Mouse (Mus musculus) liver, embryonic 14.5 days (tissue): ENCODE measurements around the gene BC107364. TPM values are rescaled to one million over a fixed set of nuclear protein-coding genes. Genes with fewer than 3 reads are reported as not detected.
"Not testable (repeated sequence)": the region's sequence is repeated elsewhere in the genome, so short reads cannot be mapped to it uniquely, and the experiment has no call there.

Experiments
- ATAC-seq: fragments of 200-750 bp; cut with Nextera tagmentation; 2 replicates; pipeline ENCODE4 v1.8.0; 2017; ENCODE audit warnings: moderate number of reproducible peaks, mild to moderate bottlenecking, moderate library complexity; ENCODE audit not compliant: insufficient read depth
- DNase-seq, 3 experiments: peaks; one replicate each; pipeline ENCODE4 v3.0.0-alpha.2; 2012 to 2013; ENCODE audit warnings: low read depth in 3 of 3, low spot score in 3 of 3
- H3K27ac ChIP-seq: fragments of 300-500 bp; sonication (generic); 2 replicates; pipeline ENCODE4 v1.5.1; 2014; ENCODE audit warnings: moderate library complexity, mild to moderate bottlenecking, control low read depth, inconsistent platforms
- H3K27me3 ChIP-seq: fragments of 300-500 bp; sonication (generic); 2 replicates; pipeline ENCODE4 v1.6.1; 2014; ENCODE audit warnings: mild to moderate bottlenecking, low read length, moderate library complexity; ENCODE audit not compliant: control insufficient read depth, insufficient read depth
- H3K36me3 ChIP-seq: fragments of 300-500 bp; sonication (generic); replicated peaks from 2 replicates; pipeline ENCODE4 v1.6.1; 2014; ENCODE audit warnings: low read depth; ENCODE audit not compliant: control insufficient read depth, insufficient read depth
- H3K4me1 ChIP-seq, 2 experiments: fragments of 200-500 bp in 1 of 2; fragments of 300-500 bp in 1 of 2; sonication (generic) in 1 of 2; replicated peaks; 2 replicates each; pipeline ENCODE4 v1.6.1; 2012 to 2014; ENCODE audit warnings: antibody characterized with exemption in 1 of 2, inconsistent platforms in 1 of 2, low read length in 1 of 2; ENCODE audit not compliant: control insufficient read depth in 2 of 2, insufficient read depth in 2 of 2
- H3K4me2 ChIP-seq: fragments of 300-500 bp; sonication (generic); 2 replicates; pipeline ENCODE4 v1.6.1; 2014; ENCODE audit warnings: low read depth, mild to moderate bottlenecking, control low read depth, moderate library complexity
- H3K4me3 ChIP-seq, 2 experiments: fragments of 200-500 bp in 1 of 2; fragments of 300-500 bp in 1 of 2; sonication (generic) in 1 of 2; 2 replicates each; pipeline ENCODE4 v1.5.1; 2012 to 2014; ENCODE audit warnings: low read depth in 2 of 2, low read length in 2 of 2, mild to moderate bottlenecking in 2 of 2, control low read depth in 1 of 2, inconsistent platforms in 1 of 2, moderate library complexity in 1 of 2; ENCODE audit not compliant: insufficient read depth in 1 of 2
- H3K9ac ChIP-seq: fragments of 300-500 bp; sonication (generic); replicated peaks from 2 replicates; pipeline ENCODE4 v1.6.1; 2014; ENCODE audit warnings: mild to moderate bottlenecking, control low read depth, moderate library complexity
- H3K9me3 ChIP-seq: fragments of 300-500 bp; sonication (generic); 2 replicates; pipeline ENCODE4 v1.6.1; 2016; ENCODE audit warnings: low read length, mixed read lengths; ENCODE audit not compliant: control insufficient read depth
- CTCF ChIP-seq: IDR thresholded peaks from 2 replicates; pipeline ENCODE4 v1.5.1; 2016; ENCODE audit warnings: antibody characterized with exemption, low read depth, control low read depth
- EP300 ChIP-seq: IDR thresholded peaks from 2 replicates; pipeline ENCODE4 v1.6.1; 2016; ENCODE audit warnings: antibody characterized with exemption, low read depth
- WGBS: fragments of 180-500 bp; shearing (Covaris S2); extraction: QIAGEN DNeasy Blood & Tissue Kit; methylation state at CpG from one replicate; pipeline ENCODE4 v1.1.7; 2014; ENCODE audit not compliant: insufficient replicate concordance; 5-methylcytosine and 5-hydroxymethylcytosine counted together
- polyA plus RNA-seq, 2 experiments: library from polyadenylated mRNA; depleted of rRNA in 1 of 2; stranded (reverse) in 1 of 2; unstranded in 1 of 2; fragments of >200 nt; fragmentation: Nextera tagmentation in 1 of 2; extraction: Ambion mirVana in 1 of 2; gene quantifications; 2 replicates each; pipeline versions ENCODE4 v1.2.1 to v1.2.3; 2012 to 2014

The BC107364 gene
- polyA plus RNA-seq, 2 experiments: not detected

DNA sequence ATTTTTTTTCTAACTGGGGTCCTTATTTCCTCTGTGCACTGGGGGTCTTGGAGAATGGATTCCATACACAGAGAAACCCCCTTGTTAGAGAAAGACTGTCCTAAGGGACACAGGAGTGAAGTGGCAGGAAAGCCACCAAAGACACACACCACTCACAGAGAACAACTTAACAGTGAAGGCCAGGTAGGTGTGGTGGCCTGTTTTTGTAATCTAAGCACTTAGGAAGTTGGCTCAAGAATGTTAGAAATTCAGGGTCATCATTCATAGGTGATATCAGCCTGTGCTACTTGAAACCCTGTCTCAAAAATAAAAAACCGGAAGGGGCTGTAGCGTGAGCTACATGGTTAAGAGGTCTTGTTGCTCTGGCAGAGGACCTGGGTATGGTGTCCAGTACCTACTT is 31.8 kb upstream of the BC107364 start:
- no peak for TF ChIP-seq EP300
- no peak for TF ChIP-seq CTCF
- no peak overlapping the region for H3K27ac ChIP-seq
- H3K36me3 ChIP-seq: no peaks in the 10 kb centered on the region
- H3K4me3 ChIP-seq: no peak overlapping the region
- no peaks in the 10 kb centered on the region for H3K27me3 ChIP-seq
- peaks cover 11 to 13% of the 10 kb centered on the region in 2 experiments for H3K4me1 ChIP-seq
- ATAC-seq: no peak
- WGBS: 84% methylated on average over 2 of the region's 2 CpGs
- no peak overlapping the region for H3K9ac ChIP-seq
- H3K4me2 ChIP-seq: no peak overlapping the region
- no peaks in the 10 kb centered on the region for H3K9me3 ChIP-seq
- DNase-seq: no peak

DNA sequence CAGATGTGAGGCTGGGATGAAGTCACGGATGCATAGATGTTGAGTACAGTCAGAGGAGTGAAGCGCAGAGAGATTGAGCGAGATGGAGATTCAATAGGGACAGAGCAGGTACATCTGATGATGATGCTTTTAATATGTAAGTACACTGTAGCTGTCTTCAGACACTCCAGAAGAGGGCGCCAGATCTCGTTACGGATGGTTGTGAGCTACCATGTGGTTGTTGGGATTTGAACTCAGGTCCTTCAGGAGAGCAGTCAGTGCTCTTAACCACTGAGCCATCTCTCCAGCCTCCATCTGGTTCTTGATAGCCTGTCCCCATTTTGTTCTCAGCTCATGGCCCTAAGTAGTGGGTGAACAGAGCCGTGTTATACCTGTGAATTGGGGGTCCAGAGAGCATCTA is 30.9 kb upstream of the BC107364 start:
- not testable (repeated sequence) for H3K27ac ChIP-seq, H3K9ac ChIP-seq, H3K4me2 ChIP-seq, DNase-seq, H3K9me3 ChIP-seq, H3K27me3 ChIP-seq, ATAC-seq, H3K36me3 ChIP-seq, H3K4me3 ChIP-seq
- H3K4me1 ChIP-seq: peaks cover 11 to 13% of the 10 kb centered on the region in 2 experiments
- WGBS: 39% methylated on average over 7 of the region's 7 CpGs
- peak; percentile 70 for TF ChIP-seq CTCF

DNA sequence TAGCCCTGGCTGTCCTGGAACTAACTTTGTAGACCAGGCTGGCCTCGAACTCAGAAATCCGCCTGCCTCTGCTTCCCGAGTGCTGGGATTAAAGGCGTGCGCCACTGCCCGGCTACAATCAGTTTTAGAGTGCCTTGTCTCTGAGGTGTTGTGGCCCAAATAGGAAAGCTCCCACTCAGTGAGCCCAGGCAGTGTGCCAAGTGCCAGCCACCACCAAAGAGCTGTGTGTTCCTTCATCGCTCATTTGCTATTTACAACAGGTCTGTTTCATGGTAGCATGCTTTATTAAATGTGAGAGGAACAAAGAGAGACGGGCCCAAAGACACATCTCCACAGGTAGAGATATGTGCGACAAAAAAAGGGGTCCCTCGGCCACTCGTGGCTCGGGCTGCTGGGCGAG is 30.3 kb upstream of the BC107364 start:
- H3K4me2 ChIP-seq: no peak overlapping the region
- no peak for TF ChIP-seq CTCF
- TF ChIP-seq EP300: no peak
- WGBS: 76% methylated on average over 13 of the region's 13 CpGs
- no peak for DNase-seq
- H3K36me3 ChIP-seq: no peaks in the 10 kb centered on the region
- peaks cover 9 to 13% of the 10 kb centered on the region in 2 experiments for H3K4me1 ChIP-seq
- no peak overlapping the region for H3K27ac ChIP-seq
- no peak overlapping the region for H3K4me3 ChIP-seq
- H3K9me3 ChIP-seq: no peaks in the 10 kb centered on the region
- no peak for ATAC-seq
- no peak overlapping the region for H3K9ac ChIP-seq
- peaks cover 6% of the 10 kb centered on the region for H3K27me3 ChIP-seq

DNA sequence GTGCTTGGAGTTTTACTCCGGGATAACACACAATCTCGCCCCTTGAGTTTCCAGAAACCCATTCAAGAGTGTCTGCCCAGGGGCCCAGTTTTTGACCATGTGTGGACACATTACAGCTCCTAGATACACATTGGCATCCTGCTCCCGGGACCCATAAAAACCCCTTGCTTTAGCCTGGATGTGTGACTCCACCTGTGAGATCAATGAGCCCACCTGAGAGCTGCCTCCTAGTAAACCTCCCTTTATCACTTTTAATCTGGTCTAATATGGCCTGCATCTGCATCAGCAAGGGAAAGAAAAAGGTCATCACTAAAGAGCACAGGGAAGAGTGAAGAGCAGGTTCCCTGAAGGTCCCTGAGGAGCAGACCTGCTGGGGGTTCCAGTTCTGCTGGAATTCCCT is 29.8 kb upstream of the BC107364 start:
- H3K4me3 ChIP-seq: no peak overlapping the region
- H3K27me3 ChIP-seq: peaks cover 10% of the 10 kb centered on the region
- no peaks in the 10 kb centered on the region for H3K36me3 ChIP-seq
- H3K4me1 ChIP-seq: peaks cover 5 to 10% of the 10 kb centered on the region in 2 experiments; a peak in 3 of 4 replicates
- no peak for TF ChIP-seq CTCF
- no peak for TF ChIP-seq EP300
- no peak for ATAC-seq
- WGBS: 72% methylated on average over 3 of the region's 3 CpGs
- no peak for DNase-seq
- H3K9me3 ChIP-seq: no peaks in the 10 kb centered on the region
- H3K4me2 ChIP-seq: no peak overlapping the region
- H3K9ac ChIP-seq: no peak overlapping the region
- H3K27ac ChIP-seq: no peak overlapping the region

DNA sequence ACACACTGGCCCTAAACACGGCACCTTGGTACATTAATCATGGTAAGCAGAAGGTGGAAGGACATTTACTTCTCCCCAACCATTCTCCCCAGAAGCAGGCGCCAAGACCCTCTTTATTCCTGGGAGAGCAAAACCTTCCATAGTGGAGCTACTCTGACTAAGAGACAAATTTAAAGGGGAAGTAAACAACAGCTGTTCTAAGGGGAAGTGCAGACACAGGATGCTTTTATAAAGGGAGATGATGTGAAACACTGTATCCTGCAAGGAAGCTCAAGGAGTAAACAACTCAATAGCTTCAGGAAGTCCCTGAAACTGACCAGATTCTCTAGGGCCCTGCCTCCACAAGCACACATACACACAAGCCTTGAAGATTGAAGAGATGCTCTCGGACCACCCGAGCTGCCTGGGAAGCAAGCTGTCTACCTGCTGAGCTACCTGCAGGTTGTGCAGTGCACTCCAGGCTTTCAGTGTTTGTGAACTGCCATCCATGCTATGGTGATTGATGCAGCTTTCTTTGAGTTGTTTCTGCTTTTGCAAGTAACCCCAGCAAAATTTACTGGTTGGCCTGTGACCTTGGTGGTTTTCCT is 28.7 kb upstream of the BC107364 start:
- 61% methylated on average over 4 of the region's 4 CpGs for WGBS
- no peak overlapping the region for H3K4me3 ChIP-seq
- H3K27ac ChIP-seq: no peak overlapping the region

More for the DNA sequence above, 28.7 kb upstream of the BC107364 start:
- no peak overlapping the region for H3K9ac ChIP-seq
- no peaks in the 10 kb centered on the region for H3K9me3 ChIP-seq
- H3K4me2 ChIP-seq: no peak overlapping the region
- TF ChIP-seq CTCF: no peak
- TF ChIP-seq EP300: no peak
- DNase-seq (no peak), ATAC-seq (no peak)
- no peaks in the 10 kb centered on the region for H3K36me3 ChIP-seq
- peaks cover 19% of the 10 kb centered on the region for H3K27me3 ChIP-seq
- peaks cover 5 to 10% of the 10 kb centered on the region in 2 experiments; a peak in 3 of 4 replicates for H3K4me1 ChIP-seq
